Mouse (Mus musculus): ENCODE measurements at regions not wholly inside any gene's neighbourhood (a gene's known extent, or its start where the extent isn't known, plus 50 kb on each side); places are given as distances from the start of the nearest gene placed in this dataset.

GRCm38 (mm10) chr3:119949041-119949470, 164.8 kb upstream of the Ptbp2 start:
- H3K9ac ChIP-seq (ENCODE audit: low read depth, low read length), result no peak overlapping the region
- WGBS, result 3% methylated on average over 17 of the region's 17 CpGs
- no peaks in the 10 kb centered on the region for H3K36me3 ChIP-seq (ENCODE audit: control insufficient read depth, insufficient read depth, low read length)
- H3K9me3 ChIP-seq (ENCODE audit: control insufficient read depth, low read length), result no peaks in the 10 kb centered on the region
- ATAC-seq, result peak; percentile 81
- H3K27ac ChIP-seq (ENCODE audit: low read length), result no peak overlapping the region
- H3K4me3 ChIP-seq (ENCODE audit: low read length), result peak overlapping the region; percentile 1
- no peaks in the 10 kb centered on the region for H3K27me3 ChIP-seq (replicated peaks; ENCODE audit: control insufficient read depth, insufficient read depth, low read length)
- H3K4me2 ChIP-seq (ENCODE audit: low read depth, low read length), result peak overlapping the region; percentile 31; the same call in 1 of the 2 replicates
- no peaks in the 10 kb centered on the region for H3K4me1 ChIP-seq (ENCODE audit: control insufficient read depth, insufficient read depth, low read length)

GRCm38 (mm10) chr3:119947126-119947525, 162.9 kb upstream of the Ptbp2 start:
- Histone ChIP-seq H3K9ac (ENCODE audit: low read depth, low read length) (no peak overlapping the region), H3K27ac (ENCODE audit: low read length) (no peak overlapping the region), H3K9me3 (ENCODE audit: control insufficient read depth, low read length) (no peaks in the 10 kb centered on the region), H3K27me3 (replicated peaks; ENCODE audit: control insufficient read depth, insufficient read depth, low read length) (no peaks in the 10 kb centered on the region), H3K4me1 (ENCODE audit: control insufficient read depth, insufficient read depth, low read length) (no peaks in the 10 kb centered on the region), H3K36me3 (ENCODE audit: control insufficient read depth, insufficient read depth, low read length) (no peaks in the 10 kb centered on the region), H3K4me2 (ENCODE audit: low read depth, low read length) (no peak overlapping the region), H3K4me3 (ENCODE audit: low read length) (no peak overlapping the region)
- 75% methylated on average over 4 of the region's 4 CpGs for WGBS
- no peak for ATAC-seq

GRCm38 (mm10) chr3:119944115-119944514, 159.8 kb upstream of the Ptbp2 start:
- Histone ChIP-seq H3K36me3 (ENCODE audit: control insufficient read depth, insufficient read depth, low read length) (no peaks in the 10 kb centered on the region), H3K27me3 (replicated peaks; ENCODE audit: control insufficient read depth, insufficient read depth, low read length) (no peaks in the 10 kb centered on the region)

GRCm38 (mm10) chr3:119939091-119939490, 154.8 kb upstream of the Ptbp2 start:
- Histone ChIP-seq H3K27me3 (replicated peaks; ENCODE audit: control insufficient read depth, insufficient read depth, low read length) (no peaks in the 10 kb centered on the region), H3K27ac (ENCODE audit: low read length) (no peak overlapping the region), H3K9me3 (ENCODE audit: control insufficient read depth, low read length) (no peaks in the 10 kb centered on the region), H3K9ac (ENCODE audit: low read depth, low read length) (no peak overlapping the region), H3K36me3 (ENCODE audit: control insufficient read depth, insufficient read depth, low read length) (no peaks in the 10 kb centered on the region), H3K4me3 (ENCODE audit: low read length) (no peak overlapping the region), H3K4me2 (ENCODE audit: low read depth, low read length) (no peak overlapping the region), H3K4me1 (ENCODE audit: control insufficient read depth, insufficient read depth, low read length) (0 out of 2 replicates have a peak, but pooled peaks cover 3% of the 10 kb centered on the region)
- ATAC-seq, result no peak
- WGBS, result 60% methylated on average over 1 of the region's 1 CpGs

More at GRCm38 (mm10) chr3:119944115-119944514, 159.8 kb upstream of the Ptbp2 start:
- no peak overlapping the region for H3K4me2 ChIP-seq (ENCODE audit: low read depth, low read length)
- H3K9ac ChIP-seq (ENCODE audit: low read depth, low read length), result no peak overlapping the region
- ATAC-seq, result no peak
- no peak overlapping the region for H3K4me3 ChIP-seq (ENCODE audit: low read length)
- no peak overlapping the region for H3K27ac ChIP-seq (ENCODE audit: low read length)
- 61% methylated on average over 5 of the region's 5 CpGs for WGBS
- no peaks in the 10 kb centered on the region for H3K9me3 ChIP-seq (ENCODE audit: control insufficient read depth, low read length)
- 0 out of 2 replicates have a peak, but pooled peaks cover 3% of the 10 kb centered on the region for H3K4me1 ChIP-seq (ENCODE audit: control insufficient read depth, insufficient read depth, low read length)

GRCm38 (mm10) chr3:119938425-119938824, 154.2 kb upstream of the Ptbp2 start:
- Histone ChIP-seq H3K4me1 (ENCODE audit: control insufficient read depth, insufficient read depth, low read length) (0 out of 2 replicates have a peak, but pooled peaks cover 3% of the 10 kb centered on the region), H3K4me3 (ENCODE audit: low read length) (no peak overlapping the region), H3K27ac (ENCODE audit: low read length) (no peak overlapping the region), H3K27me3 (replicated peaks; ENCODE audit: control insufficient read depth, insufficient read depth, low read length) (no peaks in the 10 kb centered on the region), H3K4me2 (ENCODE audit: low read depth, low read length) (no peak overlapping the region), H3K9me3 (ENCODE audit: control insufficient read depth, low read length) (no peaks in the 10 kb centered on the region), H3K36me3 (ENCODE audit: control insufficient read depth, insufficient read depth, low read length) (no peaks in the 10 kb centered on the region), H3K9ac (ENCODE audit: low read depth, low read length) (no peak overlapping the region)
- no peak for ATAC-seq
- WGBS, result 53% methylated on average over 6 of the region's 6 CpGs

GRCm38 (mm10) chr3:119936526-119936925, 152.3 kb upstream of the Ptbp2 start:
- H3K4me3 ChIP-seq (ENCODE audit: low read length), result no peak overlapping the region
- H3K27me3 ChIP-seq (replicated peaks; ENCODE audit: control insufficient read depth, insufficient read depth, low read length), result no peaks in the 10 kb centered on the region
- H3K4me1 ChIP-seq (ENCODE audit: control insufficient read depth, insufficient read depth, low read length), result 0 out of 2 replicates have a peak, but pooled peaks cover 3% of the 10 kb centered on the region
- no peak for ATAC-seq
- no peak overlapping the region for H3K4me2 ChIP-seq (ENCODE audit: low read depth, low read length)
- H3K36me3 ChIP-seq (ENCODE audit: control insufficient read depth, insufficient read depth, low read length), result no peaks in the 10 kb centered on the region
- WGBS, result 76% methylated on average over 1 of the region's 1 CpGs
- no peaks in the 10 kb centered on the region for H3K9me3 ChIP-seq (ENCODE audit: control insufficient read depth, low read length)
- H3K9ac ChIP-seq (ENCODE audit: low read depth, low read length), result no peak overlapping the region
- H3K27ac ChIP-seq (ENCODE audit: low read length), result no peak overlapping the region

- WGBS, result 35% methylated on average over 5 of the region's 5 CpGs
- no peaks in the 10 kb centered on the region for H3K36me3 ChIP-seq (ENCODE audit: control insufficient read depth, insufficient read depth, low read length)
Observed at GRCm38 (mm10) chr3:119933049-119933511, 148.8 kb upstream of the Ptbp2 start.

GRCm38 (mm10) chr3:119928281-119928680, 144.0 kb upstream of the Ptbp2 start:
- 53% methylated on average over 2 of the region's 2 CpGs for WGBS

More at GRCm38 (mm10) chr3:119933049-119933511, 148.8 kb upstream of the Ptbp2 start:
- no peak overlapping the region for H3K4me3 ChIP-seq (ENCODE audit: low read length)
- H3K9me3 ChIP-seq (ENCODE audit: control insufficient read depth, low read length), result no peaks in the 10 kb centered on the region
- ATAC-seq, result no peak
- no peaks in the 10 kb centered on the region for H3K4me1 ChIP-seq (ENCODE audit: control insufficient read depth, insufficient read depth, low read length)
- no peaks in the 10 kb centered on the region for H3K27me3 ChIP-seq (replicated peaks; ENCODE audit: control insufficient read depth, insufficient read depth, low read length)
- H3K27ac ChIP-seq (ENCODE audit: low read length), result no peak overlapping the region
- no peak overlapping the region for H3K4me2 ChIP-seq (ENCODE audit: low read depth, low read length)
- H3K9ac ChIP-seq (ENCODE audit: low read depth, low read length), result no peak overlapping the region

GRCm38 (mm10) chr3:119919501-119920141, 135.4 kb upstream of the Ptbp2 start:
- Histone ChIP-seq H3K9me3 (ENCODE audit: control insufficient read depth, low read length) (no peaks in the 10 kb centered on the region), H3K9ac (ENCODE audit: low read depth, low read length) (no peak overlapping the region), H3K36me3 (ENCODE audit: control insufficient read depth, insufficient read depth, low read length) (no peaks in the 10 kb centered on the region), H3K4me2 (ENCODE audit: low read depth, low read length) (no peak overlapping the region), H3K4me1 (ENCODE audit: control insufficient read depth, insufficient read depth, low read length) (no peaks in the 10 kb centered on the region), H3K27me3 (replicated peaks; ENCODE audit: control insufficient read depth, insufficient read depth, low read length) (no peaks in the 10 kb centered on the region), H3K27ac (ENCODE audit: low read length) (no peak overlapping the region), H3K4me3 (ENCODE audit: low read length) (no peak overlapping the region)
- WGBS, result 82% methylated on average over 4 of the region's 4 CpGs
- no peak for ATAC-seq

More at GRCm38 (mm10) chr3:119928281-119928680, 144.0 kb upstream of the Ptbp2 start:
- Histone ChIP-seq H3K27ac (ENCODE audit: low read length) (no peak overlapping the region), H3K27me3 (replicated peaks; ENCODE audit: control insufficient read depth, insufficient read depth, low read length) (no peaks in the 10 kb centered on the region), H3K4me3 (ENCODE audit: low read length) (no peak overlapping the region), H3K4me1 (ENCODE audit: control insufficient read depth, insufficient read depth, low read length) (no peaks in the 10 kb centered on the region), H3K9me3 (ENCODE audit: control insufficient read depth, low read length) (no peaks in the 10 kb centered on the region), H3K36me3 (ENCODE audit: control insufficient read depth, insufficient read depth, low read length) (no peaks in the 10 kb centered on the region), H3K9ac (ENCODE audit: low read depth, low read length) (no peak overlapping the region), H3K4me2 (ENCODE audit: low read depth, low read length) (no peak overlapping the region)
- ATAC-seq, result no peak
